Mouse (Mus musculus) midbrain, embryonic 12.5 days (tissue): ENCODE data around the gene Grn. TPM values are rescaled to one million over a fixed set of nuclear protein-coding genes. Genes with fewer than 3 reads are reported as not detected.

Experiments
- ATAC-seq: fragments of 200-750 bp; cut with Nextera tagmentation; 2 replicates; pipeline ENCODE4 v1.8.0; 2017; ENCODE audit warnings: low read depth, moderate TSS enrichment, moderate library complexity; ENCODE audit not compliant: low FRiP score
- H3K27ac ChIP-seq: fragments of 300-500 bp; sonication (generic); replicated peaks from 2 replicates; pipeline ENCODE4 v1.5.1; 2016; ENCODE audit warnings: mild to moderate bottlenecking
- H3K27me3 ChIP-seq: fragments of 300-500 bp; sonication (generic); 2 replicates; pipeline ENCODE4 v1.6.1; 2016; ENCODE audit warnings: mild to moderate bottlenecking
- H3K36me3 ChIP-seq: fragments of 300-500 bp; sonication (generic); 2 replicates; pipeline ENCODE4 v1.6.1; 2016
- H3K4me1 ChIP-seq: fragments of 300-500 bp; sonication (generic); 2 replicates; pipeline ENCODE4 v1.6.1; 2016
- H3K4me2 ChIP-seq: fragments of 300-500 bp; sonication (generic); replicated peaks from 2 replicates; pipeline ENCODE4 v1.6.1; 2016; ENCODE audit warnings: mild to moderate bottlenecking, moderate library complexity
- H3K4me3 ChIP-seq: fragments of 300-500 bp; sonication (generic); 2 replicates; pipeline ENCODE4 v1.5.1; 2016; ENCODE audit warnings: mild to moderate bottlenecking
- H3K9ac ChIP-seq: fragments of 300-500 bp; sonication (generic); replicated peaks from 2 replicates; pipeline ENCODE4 v1.6.1; 2016; ENCODE audit warnings: mild to moderate bottlenecking, moderate library complexity
- H3K9me3 ChIP-seq: fragments of 300-500 bp; sonication (generic); 2 replicates; pipeline ENCODE4 v1.6.1; 2016; ENCODE audit warnings: mild to moderate bottlenecking
- WGBS: fragments of 180-500 bp; shearing (Covaris S2); methylation state at CpG from one replicate; pipeline ENCODE4 v1.1.7; 2016; 5-methylcytosine and 5-hydroxymethylcytosine counted together
- microRNA-seq: library from miRNA; unstranded; fragments of <30 nt; microRNA quantifications from one replicate; pipeline ENCODE4, GENCODE M21; 2017
- polyA plus RNA-seq: library from polyadenylated mRNA; unstranded; fragments of >200 nt; fragmentation: Nextera tagmentation; extraction: Ambion mirVana; gene quantifications from 2 replicates; pipeline ENCODE4 v1.2.1, GENCODE M21; 2016

Gene Grn
- polyA plus RNA-seq, 1 experiment from 2014 or later: 82.7 TPM

GRCm38 (mm10) chr11:102467041-102467631 lies 37.0 kb downstream of the Grn start:
- H3K4me2 ChIP-seq: peak overlapping the region; percentile 75
- H3K27ac ChIP-seq: no peak overlapping the region
- no peaks in the 10 kb centered on the region for H3K36me3 ChIP-seq
- peaks cover 42% of the 10 kb centered on the region for H3K27me3 ChIP-seq
- peak overlapping the region; percentile 50 for H3K9ac ChIP-seq
- H3K4me3 ChIP-seq: peak overlapping the region; percentile 40
- peak; percentile 89 for ATAC-seq
- H3K4me1 ChIP-seq: peaks cover 20% of the 10 kb centered on the region
- WGBS: under 1% methylated on average over 37 of the region's 37 CpGs
- no peaks in the 10 kb centered on the region for H3K9me3 ChIP-seq

- H3K9me3 ChIP-seq: no peaks in the 10 kb centered on the region
- 0 out of 2 replicates have a peak, but pooled peaks cover under 1% of the 10 kb centered on the region for H3K36me3 ChIP-seq
- no peak for ATAC-seq
- peaks cover 31% of the 10 kb centered on the region for H3K27me3 ChIP-seq
- H3K9ac ChIP-seq: no peak within 1 kb of the TSS
- H3K4me2 ChIP-seq: no peak within 1 kb of the TSS
- peaks cover 20% of the 10 kb centered on the region for H3K4me1 ChIP-seq
- no peak within 1 kb of the TSS for H3K4me3 ChIP-seq
- H3K27ac ChIP-seq: no peak within 1 kb of the TSS
- WGBS: 71% methylated on average over 11 of the region's 11 CpGs
Measured at GRCm38 (mm10) chr11:102469648-102470357, 39.7 kb downstream of the Grn start, which contains the start of gene Itga2b. Gene Itga2b, minus strand, starts transcription at chr11:102470122.

- no peaks in the 10 kb centered on the region for H3K4me1 ChIP-seq
- H3K36me3 ChIP-seq: peaks cover 37% of the 10 kb centered on the region
- H3K4me2 ChIP-seq: no peak overlapping the region
- no peaks in the 10 kb centered on the region for H3K9me3 ChIP-seq
- H3K27ac ChIP-seq: no peak overlapping the region
- H3K27me3 ChIP-seq: no peaks in the 10 kb centered on the region
- no peak overlapping the region for H3K4me3 ChIP-seq
- WGBS: 95% methylated on average over 3 of the region's 3 CpGs
- no peak for ATAC-seq
- no peak overlapping the region for H3K9ac ChIP-seq
Measured at GRCm38 (mm10) chr11:102475027-102475426, 44.9 kb downstream of the Grn start.

- ATAC-seq: no peak
- peaks cover 60% of the 10 kb centered on the region for H3K36me3 ChIP-seq
- no peak overlapping the region for H3K4me3 ChIP-seq
- 89% methylated on average over 3 of the region's 3 CpGs for WGBS
- H3K27me3 ChIP-seq: no peaks in the 10 kb centered on the region
- H3K4me2 ChIP-seq: no peak overlapping the region
- H3K9me3 ChIP-seq: no peaks in the 10 kb centered on the region
- H3K4me1 ChIP-seq: no peaks in the 10 kb centered on the region
- no peak overlapping the region for H3K27ac ChIP-seq
- no peak overlapping the region for H3K9ac ChIP-seq
Measured at GRCm38 (mm10) chr11:102478671-102479070, 48.6 kb downstream of the Grn start.

GRCm38 (mm10) chr11:102479581-102479980 lies 49.5 kb downstream of the Grn start:
- Histone ChIP-seq H3K36me3 (peaks cover 63% of the 10 kb centered on the region), H3K9ac (no peak overlapping the region), H3K27me3 (no peaks in the 10 kb centered on the region), H3K27ac (no peak overlapping the region), H3K9me3 (no peaks in the 10 kb centered on the region), H3K4me2 (no peak overlapping the region), H3K4me3 (no peak overlapping the region), H3K4me1 (no peaks in the 10 kb centered on the region)
- WGBS: 98% methylated on average over 23 of the region's 23 CpGs
- ATAC-seq: no peak

GRCm38 (mm10) chr11:102480111-102480510 lies 50.0 kb downstream of the Grn start:
- no peak overlapping the region for H3K27ac ChIP-seq
- H3K27me3 ChIP-seq: no peaks in the 10 kb centered on the region
- no peaks in the 10 kb centered on the region for H3K4me1 ChIP-seq
- 95% methylated on average over 15 of the region's 15 CpGs for WGBS
- H3K9ac ChIP-seq: no peak overlapping the region
- no peak overlapping the region for H3K4me2 ChIP-seq
- H3K4me3 ChIP-seq: no peak overlapping the region
- no peak for ATAC-seq
- no peaks in the 10 kb centered on the region for H3K9me3 ChIP-seq
- peaks cover 61% of the 10 kb centered on the region for H3K36me3 ChIP-seq

GRCm38 (mm10) chr11:102480897-102481296 lies 50.8 kb downstream of the Grn start:
- ATAC-seq: no peak
- WGBS: 81% methylated on average over 4 of the region's 4 CpGs
- Histone ChIP-seq H3K9me3 (no peaks in the 10 kb centered on the region), H3K4me3 (no peak overlapping the region), H3K36me3 (peaks cover 63% of the 10 kb centered on the region), H3K27ac (no peak overlapping the region), H3K9ac (no peak overlapping the region), H3K4me1 (no peaks in the 10 kb centered on the region), H3K4me2 (no peak overlapping the region), H3K27me3 (no peaks in the 10 kb centered on the region)

- Histone ChIP-seq H3K4me1 (no peaks in the 10 kb centered on the region), H3K4me3 (no peak overlapping the region), H3K9ac (no peak overlapping the region), H3K9me3 (no peaks in the 10 kb centered on the region), H3K4me2 (no peak overlapping the region), H3K27ac (no peak overlapping the region), H3K27me3 (no peaks in the 10 kb centered on the region), H3K36me3 (peaks cover 72% of the 10 kb centered on the region)
- 96% methylated on average over 10 of the region's 10 CpGs for WGBS
- ATAC-seq: no peak
Measured at GRCm38 (mm10) chr11:102481779-102482178, 51.7 kb downstream of the Grn start.

Small RNA genes lying within 50 kb of the gene (microRNA-seq; reads per million reads assigned to microRNA genes)
- not detected for gene Mir6930

Other genes starting within 250 kb of the Grn start
- 112 and 119 TPM in 2 replicates for gene Lsm12, start 245.0 kb upstream of the Grn start, polyA plus RNA-seq
- gene G6pc3, start 240.7 kb upstream of the Grn start, polyA plus RNA-seq: 27.6 and 29.7 TPM in 2 replicates
- 98.4 and 106 TPM in 2 replicates for gene Hdac5, start 200.1 kb upstream of the Grn start, polyA plus RNA-seq
- gene BC030867, start 181.4 kb upstream of the Grn start, polyA plus RNA-seq: 11.8 and 15.2 TPM in 2 replicates
- not detected in 2 replicates for gene Asb16, start 161.6 kb upstream of the Grn start, polyA plus RNA-seq
- 65.5 and 69.4 TPM in 2 replicates for gene Tmub2, start 145.4 kb upstream of the Grn start, polyA plus RNA-seq
- gene Atxn7l3, start 133.7 kb upstream of the Grn start, polyA plus RNA-seq: 24.7 and 26.6 TPM in 2 replicates
- 102 and 121 TPM in 2 replicates for gene Ubtf, start 110.6 kb upstream of the Grn start, polyA plus RNA-seq
- gene Slc4a1, start 64.1 kb upstream of the Grn start, polyA plus RNA-seq: 26.7 and 30.4 TPM in 2 replicates
- gene Rundc3a, start 36.9 kb upstream of the Grn start, polyA plus RNA-seq: 117 and 133 TPM in 2 replicates
- 163 and 173 TPM in 2 replicates for gene Slc25a39, start 22.4 kb upstream of the Grn start, polyA plus RNA-seq
- 17.6 and 18.0 TPM in 2 replicates for gene Fam171a2, start 17.4 kb downstream of the Grn start, polyA plus RNA-seq
- 5.4 and 7.1 TPM in 2 replicates for gene Itga2b, start 39.8 kb downstream of the Grn start, polyA plus RNA-seq
- gene Gpatch8, start 126.1 kb downstream of the Grn start, polyA plus RNA-seq: 72.0 and 78.5 TPM in 2 replicates
- gene Gm11627, start 149.1 kb downstream of the Grn start, polyA plus RNA-seq: 8.3 and 10.5 TPM in 2 replicates
- gene Fzd2, start 174.1 kb downstream of the Grn start, polyA plus RNA-seq: 34.7 and 37.9 TPM in 2 replicates
- 0.31 and 0.47 TPM in 2 replicates for gene Meioc, start 233.4 kb downstream of the Grn start, polyA plus RNA-seq